Mouse (Mus musculus): ENCODE data around the gene Gpr19. TPM values are rescaled to one million over a fixed set of nuclear protein-coding genes. Genes with fewer than 3 reads are reported as not detected.

Gpr19 gene
- total RNA-seq, 4 experiments from 2014 or later = 2.6 to 5.8 (median 3.9) TPM

DNA sequence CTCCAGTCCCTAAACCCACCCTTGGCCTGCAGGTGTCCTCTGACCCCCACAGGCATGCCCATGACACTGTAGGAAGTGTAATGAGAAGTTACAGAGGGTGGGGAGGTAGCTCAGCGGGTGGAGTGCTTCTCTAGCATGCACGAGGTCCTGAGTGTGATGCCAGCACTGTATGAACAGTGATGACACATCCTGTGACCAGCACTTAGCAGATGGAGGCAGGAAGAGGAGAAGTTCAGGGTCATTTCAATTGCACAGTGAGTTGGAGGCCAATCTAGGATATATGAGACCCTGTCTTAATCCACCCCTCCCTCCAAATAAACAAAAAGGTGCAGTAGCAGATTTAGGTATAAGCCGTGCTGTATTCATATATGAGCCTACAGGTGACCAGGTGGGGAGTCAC, 48.4 kb downstream of the Gpr19 start:
- DNase-seq (ENCODE audit: low spot score) = no peak

- no peak for DNase-seq (ENCODE audit: low spot score)
Observed at GRCm38 (mm10) chr6:134849461-134849860, 48.9 kb downstream of the Gpr19 start.

DNA sequence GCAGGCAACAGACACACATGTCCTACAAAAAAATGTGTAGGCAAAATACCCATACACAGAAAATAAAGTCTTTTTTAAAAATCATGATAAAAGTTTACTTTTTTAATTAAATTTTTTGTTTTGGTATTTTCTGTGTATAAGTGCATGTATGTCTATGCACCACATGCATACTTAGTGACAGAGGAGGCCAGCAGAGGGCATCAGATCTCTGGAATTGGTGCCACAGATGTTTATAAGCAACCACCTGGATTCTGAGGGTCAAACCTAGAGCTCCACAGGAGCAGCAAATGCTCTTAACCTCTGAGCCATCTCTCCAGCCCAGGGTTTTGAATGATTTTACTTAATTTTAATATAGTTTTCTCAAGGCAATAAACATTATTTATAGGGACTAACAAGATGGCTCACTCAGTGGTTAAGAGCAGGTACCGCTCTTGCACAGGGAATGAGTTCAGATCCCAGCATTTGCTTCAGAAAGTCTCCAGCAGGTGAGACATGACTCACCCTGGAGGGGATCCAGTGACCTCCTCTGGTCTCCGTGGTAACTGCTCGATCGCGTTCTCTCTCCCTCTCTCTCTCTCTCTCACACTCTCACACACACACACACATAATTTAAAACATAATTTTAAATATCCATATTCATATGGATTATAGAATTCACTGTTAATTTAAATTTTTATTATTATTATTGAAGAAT, 50.0 kb downstream of the Gpr19 start:
- no peak for DNase-seq (ENCODE audit: low spot score)

GRCm38 (mm10) chr6:134847550-134847949, 50.8 kb downstream of the Gpr19 start:
- no peak for DNase-seq (ENCODE audit: low spot score)

- DNase-seq (ENCODE audit: low spot score) = no peak
Observed at GRCm38 (mm10) chr6:134846308-134846707, 52.1 kb downstream of the Gpr19 start.

GRCm38 (mm10) chr6:134845726-134846125, 52.7 kb downstream of the Gpr19 start:
- DNase-seq (ENCODE audit: low spot score) = no peak

- DNase-seq (ENCODE audit: low spot score) = no peak
Observed at GRCm38 (mm10) chr6:134840346-134840745, 58.0 kb downstream of the Gpr19 start.

DNA sequence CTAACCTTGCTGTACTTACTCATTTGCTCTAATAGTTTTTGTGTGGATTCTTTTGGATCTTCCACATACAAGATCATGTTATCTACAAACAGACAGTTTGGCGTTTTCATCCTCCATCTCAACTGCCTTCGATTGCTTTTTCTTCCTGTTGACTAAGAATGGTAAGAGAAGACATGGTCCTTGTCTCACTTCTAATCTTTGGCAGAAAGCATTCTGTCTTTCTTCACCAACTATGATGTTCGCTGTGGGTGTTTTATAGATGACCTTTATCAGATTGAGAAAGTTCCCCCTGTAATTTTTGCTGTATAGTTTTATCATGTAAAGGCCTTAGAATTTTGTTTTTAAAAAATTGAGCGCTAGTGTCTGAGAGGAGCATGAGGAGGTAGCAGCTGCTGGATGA, 60.3 kb downstream of the Gpr19 start:
- DNase-seq (ENCODE audit: low spot score) = no peak

- DNase-seq (ENCODE audit: low spot score) = no peak
Observed at GRCm38 (mm10) chr6:134834585-134835251, 63.7 kb downstream of the Gpr19 start.

DNA sequence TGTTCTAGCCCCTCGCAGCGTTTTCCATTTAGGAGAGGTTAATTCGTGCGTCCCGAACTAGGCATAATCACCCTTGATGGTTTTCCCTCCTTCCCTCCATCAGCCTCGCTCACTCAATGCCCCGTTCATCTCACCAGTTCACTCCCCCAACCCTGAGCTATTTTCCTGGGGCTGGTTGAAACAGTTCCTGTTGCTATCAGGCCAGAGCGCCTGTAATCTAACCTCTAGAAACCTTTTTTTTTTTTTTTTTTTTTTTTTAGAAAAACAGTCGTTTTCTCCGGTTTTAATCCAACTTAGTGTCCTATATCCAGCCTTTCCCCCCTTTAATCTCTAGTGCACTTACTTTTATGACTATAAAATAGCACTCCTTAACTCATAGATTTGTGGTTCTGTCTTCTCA, 67.6 kb downstream of the Gpr19 start:
- DNase-seq (ENCODE audit: low spot score) = no peak

- DNase-seq (ENCODE audit: low spot score) = peak; percentile 99
Observed at GRCm38 (mm10) chr6:134829786-134830700, 68.3 kb downstream of the Gpr19 start, which contains the start of gene Crebl2. Crebl2 (plus strand) TSS chr6:134830154.

DNA sequence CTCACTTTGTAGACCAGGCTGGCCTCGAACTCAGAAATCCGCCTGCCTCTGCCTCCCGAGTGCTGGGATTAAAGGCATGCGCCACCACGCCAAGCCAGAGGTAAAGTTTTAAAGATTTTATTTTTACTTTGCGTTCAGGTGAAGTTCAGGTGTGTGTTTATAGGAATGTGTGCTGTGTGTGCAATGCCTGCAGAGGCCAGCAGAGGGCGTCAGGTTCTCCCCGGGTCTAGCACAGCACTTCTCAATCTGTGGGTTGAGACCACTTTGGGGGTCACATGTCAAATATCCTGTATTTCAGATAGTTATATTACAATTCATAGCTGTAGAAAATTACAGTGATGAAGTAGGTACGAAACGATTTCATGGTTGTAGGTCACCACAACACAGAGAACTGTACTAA, 75.5 kb downstream of the Gpr19 start:
- DNase-seq (ENCODE audit: low spot score) = no peak

DNA sequence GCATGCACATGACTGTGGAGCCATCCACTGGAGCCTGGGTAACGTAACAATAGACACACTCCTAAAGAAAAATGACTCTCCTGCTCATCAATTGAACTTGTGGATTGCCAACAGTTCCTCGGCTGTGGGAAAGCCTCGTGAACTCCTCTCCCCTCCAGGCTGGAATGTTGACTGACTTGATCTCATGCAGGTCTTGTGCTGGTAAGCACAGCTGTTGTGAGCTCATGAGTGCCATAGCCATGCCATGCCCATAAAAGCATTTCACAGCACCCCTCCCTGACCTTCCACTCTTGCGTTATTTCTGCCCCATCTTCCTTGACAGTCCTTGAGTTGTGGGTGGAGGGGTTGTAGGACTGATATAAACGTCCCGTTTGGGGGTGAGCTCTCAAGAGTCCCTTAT, 78.0 kb downstream of the Gpr19 start:
- DNase-seq (ENCODE audit: low spot score) = no peak

DNA sequence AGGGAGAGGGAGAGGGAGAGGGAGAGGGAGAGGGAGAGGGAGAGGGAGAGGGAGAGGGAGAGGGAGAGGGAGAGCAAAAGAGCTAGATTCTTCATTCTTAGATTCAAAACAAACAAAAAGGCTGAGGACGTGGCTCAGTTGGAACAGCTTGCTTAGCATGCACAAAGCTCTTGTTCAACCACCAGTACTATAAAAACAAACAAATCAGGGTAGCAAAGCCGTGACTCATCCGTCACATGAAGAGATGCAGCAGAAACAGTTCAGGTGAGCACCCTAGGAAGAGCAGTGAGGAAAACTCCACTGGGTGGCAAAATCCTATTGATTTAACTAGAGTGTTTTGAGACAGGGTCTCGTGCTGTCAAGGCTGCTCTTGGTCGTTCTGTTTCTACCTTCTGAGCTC, 78.6 kb downstream of the Gpr19 start:
- no peak for DNase-seq (ENCODE audit: low spot score)

Other genes starting within 250 kb of the Gpr19 start
- 10 to 100 TPM; 17.9 to 28.5 (median 22.5) TPM for gene Dusp16, start 106.0 kb downstream of the Gpr19 start, total RNA-seq (2022)
- 10 to 100 TPM; 14.6 to 20.1 (median 17.0) TPM for gene Crebl2, start 68.4 kb downstream of the Gpr19 start, total RNA-seq (2022)
- 10 to 100 TPM; 29.5 to 43.4 (median 38.7) TPM for gene Cdkn1b, start 21.8 kb upstream of the Gpr19 start, total RNA-seq (2022)
- 1 to 10 TPM; 4.8 to 7.5 (median 5.6) TPM for gene Apold1, start 83.1 kb upstream of the Gpr19 start, total RNA-seq (2022)
- gene Ddx47, start 113.0 kb upstream of the Gpr19 start, total RNA-seq (2022) = 10 to 100 TPM; 36.3 to 39.7 (median 38.0) TPM
- gene Gprc5a, start 167.1 kb upstream of the Gpr19 start, total RNA-seq (2022) = 1 to 10 TPM in 2 of 4 experiments, under 1 TPM in 2; 0.75 to 1.9 (median 0.93) TPM
- gene Gprc5d, start 219.7 kb upstream of the Gpr19 start, total RNA-seq (2022) = not detected